ENCODE assay signal across 9 mouse cellular contexts in the genomic region with DNA sequence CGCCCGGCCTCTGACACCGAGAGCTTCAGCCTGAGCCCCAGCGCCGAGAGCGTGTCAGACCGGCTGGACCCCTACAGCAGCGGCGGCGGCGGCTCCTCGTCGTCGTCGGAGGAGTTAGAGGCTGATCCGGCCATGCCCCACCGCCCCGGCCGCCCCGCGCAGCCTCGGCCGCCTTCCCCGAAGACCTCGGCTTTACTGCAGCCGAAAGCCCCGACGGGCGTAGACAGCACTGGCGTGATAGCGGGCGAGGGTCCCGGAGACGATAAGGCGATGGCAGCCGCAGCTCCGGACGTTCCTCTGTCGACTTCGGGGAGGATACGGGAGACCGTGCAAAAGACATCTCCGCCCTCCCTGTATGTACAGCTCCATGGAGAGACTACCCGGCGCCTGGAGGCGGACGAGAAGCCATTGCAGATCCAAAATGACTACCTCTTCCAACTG. TPM values are rescaled to one million over a fixed set of nuclear protein-coding genes. Genes with fewer than 3 reads are reported as not detected.
A peak's percentile ranks its signal among the peaks of the same experiment; 100 is the strongest.
DNase-seq lines count a peak whose midpoint lies in the region; ATAC-seq and TF ChIP-seq lines count a peak whose summit lies in the region.
"Had no signal": no experiment of that assay in that cellular context is flagged by ENCODE, and none has a peak within 500 bp of the region (broad histone marks: within the 10 kb centered on the region; RNA-seq: fewer than 3 reads in every experiment).

No protein-coding gene starts in this region.

- no peak for ATAC-seq in embryonic facial prominence, embryonic 14.5 days (ENCODE audit: low read depth)
- ATAC-seq in midbrain, postnatal 0 days (ENCODE audit: low FRiP score): no peak

- no peaks in the 10 kb centered on the region for H3K9me3 ChIP-seq in embryonic facial prominence, embryonic 14.5 days (ENCODE audit: control insufficient read depth, low read length)
- H3K9me3 ChIP-seq in hindbrain, embryonic 10.5 days: no peaks in the 10 kb centered on the region
- H3K9me3 ChIP-seq in limb, embryonic 10.5 days (replicated peaks): no peaks in the 10 kb centered on the region
- H3K9me3 ChIP-seq in midbrain, postnatal 0 days (ENCODE audit: low read length): no peaks in the 10 kb centered on the region

- H3K27ac ChIP-seq in embryonic facial prominence, embryonic 14.5 days (replicated peaks; ENCODE audit: low read depth, low read length): peak overlapping the region; percentile 90; the same call in 1 of the 2 replicates
- peak overlapping the region; percentile 96 for H3K27ac ChIP-seq in hindbrain, embryonic 10.5 days
- peak overlapping the region; percentile 93 for H3K27ac ChIP-seq in limb, embryonic 10.5 days
- peak overlapping the region; percentile 98 for H3K27ac ChIP-seq in midbrain, postnatal 0 days (ENCODE audit: low read depth, low read length)

- no peaks in the 10 kb centered on the region for H3K36me3 ChIP-seq in embryonic facial prominence, embryonic 14.5 days (ENCODE audit: control insufficient read depth, insufficient read depth, low read length)
- no peaks in the 10 kb centered on the region for H3K36me3 ChIP-seq in hindbrain, embryonic 10.5 days
- no peaks in the 10 kb centered on the region for H3K36me3 ChIP-seq in limb, embryonic 10.5 days
- no peaks in the 10 kb centered on the region for H3K36me3 ChIP-seq in midbrain, postnatal 0 days (ENCODE audit: insufficient read depth, low read length)

- peak overlapping the region; percentile 83 for H3K4me3 ChIP-seq in embryonic facial prominence, embryonic 14.5 days (ENCODE audit: low read depth, low read length)
- H3K4me3 ChIP-seq in hindbrain, embryonic 10.5 days: peak overlapping the region; percentile 94
- peak overlapping the region; percentile 78 for H3K4me3 ChIP-seq in limb, embryonic 10.5 days
- peak overlapping the region; percentile 95 for H3K4me3 ChIP-seq in midbrain, postnatal 0 days (ENCODE audit: low read depth, low read length)

- peak; percentile 92 for DNase-seq in heart, adult 11 months
- no peak for DNase-seq in heart, adult 8-10 months (ENCODE audit: low spot score)
- peak; percentile 66 for DNase-seq in adrenal gland, postnatal 14 days
- peak; percentile 33 for DNase-seq in embryonic facial prominence, embryonic 14.5 days (ENCODE audit: low spot score)
- peak; percentile 68 for DNase-seq in hindbrain, embryonic 10.5 days (ENCODE audit: low spot score)
- peak; percentile 69 for DNase-seq in limb, embryonic 10.5 days (ENCODE audit: low spot score)
- DNase-seq in midbrain, postnatal 0 days (ENCODE audit: low spot score): no peak
- peak; percentile 68 for DNase-seq in testis, postnatal 10 days (ENCODE audit: low spot score)

- no peak for TF ChIP-seq CTCF in midbrain, postnatal 0 days (IDR thresholded peaks at IDR 0.05)

- no peaks in the 10 kb centered on the region for H3K27me3 ChIP-seq in embryonic facial prominence, embryonic 14.5 days (replicated peaks; ENCODE audit: control insufficient read depth, insufficient read depth, low read length)
- H3K27me3 ChIP-seq in hindbrain, embryonic 10.5 days (ENCODE audit: insufficient read depth, poor library complexity, severe bottlenecking): no peaks in the 10 kb centered on the region
- no peaks in the 10 kb centered on the region for H3K27me3 ChIP-seq in limb, embryonic 10.5 days (ENCODE audit: low read depth, poor library complexity, severe bottlenecking)
- H3K27me3 ChIP-seq in midbrain, postnatal 0 days (ENCODE audit: insufficient read depth, low read length): no peaks in the 10 kb centered on the region
- H3K27me3 ChIP-seq: Patski had no signal

- under 1% methylated on average over 27 of the region's 47 CpGs for WGBS in embryonic facial prominence, embryonic 14.5 days
- under 1% methylated on average over 47 of the region's 47 CpGs for WGBS in hindbrain, embryonic 10.5 days
- WGBS in limb, embryonic 10.5 days: 1% methylated on average over 47 of the region's 47 CpGs
- WGBS in midbrain, postnatal 0 days: under 1% methylated on average over 37 of the region's 47 CpGs

- peaks cover 13% of the 10 kb centered on the region for H3K4me1 ChIP-seq in embryonic facial prominence, embryonic 14.5 days (ENCODE audit: control insufficient read depth, insufficient read depth, low read length)
- H3K4me1 ChIP-seq in hindbrain, embryonic 10.5 days (replicated peaks): peaks cover 62% of the 10 kb centered on the region
- H3K4me1 ChIP-seq in limb, embryonic 10.5 days: peaks cover 30% of the 10 kb centered on the region
- peaks cover 3% of the 10 kb centered on the region; the same call in 1 of the 2 replicates for H3K4me1 ChIP-seq in midbrain, postnatal 0 days (ENCODE audit: insufficient read depth, low read length)

- peak overlapping the region; percentile 87 for H3K9ac ChIP-seq in embryonic facial prominence, embryonic 14.5 days (ENCODE audit: low read depth, low read length)
- peak overlapping the region; percentile 97 for H3K9ac ChIP-seq in midbrain, postnatal 0 days (replicated peaks; ENCODE audit: low read length, poor library complexity, severe bottlenecking)

- H3K4me2 ChIP-seq in embryonic facial prominence, embryonic 14.5 days (ENCODE audit: low read depth, low read length): peak overlapping the region; percentile 72
- peak overlapping the region; percentile 87 for H3K4me2 ChIP-seq in midbrain, postnatal 0 days (ENCODE audit: low read depth, low read length, poor library complexity, severe bottlenecking)

RNA-seq across cellular contexts. Expression of a gene that starts 1.4 kb away (rescaled TPM):
- total RNA-seq in heart, adult 8-10 months (2022): 10 to 100 TPM; 15.4 to 17.3 (median 16.4) TPM
- 19.3 and 19.4 TPM in 2 replicates for total RNA-seq in adrenal gland, postnatal 14 days (2021)
- polyA plus RNA-seq in embryonic facial prominence, embryonic 14.5 days (2014; fragmentation: Nextera tagmentation; extraction: Ambion mirVana): 5.1 and 5.2 TPM in 2 replicates
- polyA plus RNA-seq in hindbrain, embryonic 10.5 days (2016; fragmentation: Nextera tagmentation; extraction: Ambion mirVana): 4.8 and 6.8 TPM in 2 replicates
- polyA plus RNA-seq in limb, embryonic 10.5 days (2016; fragmentation: Nextera tagmentation; extraction: Ambion mirVana): 2.8 and 3.0 TPM in 2 replicates
- total RNA-seq in midbrain, postnatal 0 days (2014; rRNA removed): 34.0 and 39.6 TPM in 2 replicates
- 5.2 and 5.3 TPM in 2 replicates for polyA plus RNA-seq in midbrain, postnatal 0 days (2015; fragmentation: Nextera tagmentation; extraction: Ambion mirVana)

Comparison
In these comparisons a context has a peak if more than half of its experiments do, and no peak if none do; other contexts are left out.
1. DNase-seq: peak in heart, adult 11 months (single experiment), adrenal gland, postnatal 14 days (single experiment), embryonic facial prominence, embryonic 14.5 days (single experiment), hindbrain, embryonic 10.5 days (single experiment), limb, embryonic 10.5 days (single experiment) and testis, postnatal 10 days (single experiment); none in heart, adult 8-10 months (single experiment) and midbrain, postnatal 0 days (single experiment).
2. Peak in every context shown above with its lines, with median percentiles within 50 percentile points of each other: H3K27ac ChIP-seq and H3K4me3 ChIP-seq.